Mouse (Mus musculus) testis, postnatal 14 days (tissue): Measurements from ENCODE around the gene Cox7b.
"Not testable (repeated sequence)": the region's sequence is repeated elsewhere in the genome, so short reads cannot be mapped to it uniquely, and the experiment has no call there.

Source experiments
- DNase-seq: peaks from one replicate; pipeline ENCODE4 v3.0.0; 2021; ENCODE audit warnings: low spot score

Gene Cox7b

DNA sequence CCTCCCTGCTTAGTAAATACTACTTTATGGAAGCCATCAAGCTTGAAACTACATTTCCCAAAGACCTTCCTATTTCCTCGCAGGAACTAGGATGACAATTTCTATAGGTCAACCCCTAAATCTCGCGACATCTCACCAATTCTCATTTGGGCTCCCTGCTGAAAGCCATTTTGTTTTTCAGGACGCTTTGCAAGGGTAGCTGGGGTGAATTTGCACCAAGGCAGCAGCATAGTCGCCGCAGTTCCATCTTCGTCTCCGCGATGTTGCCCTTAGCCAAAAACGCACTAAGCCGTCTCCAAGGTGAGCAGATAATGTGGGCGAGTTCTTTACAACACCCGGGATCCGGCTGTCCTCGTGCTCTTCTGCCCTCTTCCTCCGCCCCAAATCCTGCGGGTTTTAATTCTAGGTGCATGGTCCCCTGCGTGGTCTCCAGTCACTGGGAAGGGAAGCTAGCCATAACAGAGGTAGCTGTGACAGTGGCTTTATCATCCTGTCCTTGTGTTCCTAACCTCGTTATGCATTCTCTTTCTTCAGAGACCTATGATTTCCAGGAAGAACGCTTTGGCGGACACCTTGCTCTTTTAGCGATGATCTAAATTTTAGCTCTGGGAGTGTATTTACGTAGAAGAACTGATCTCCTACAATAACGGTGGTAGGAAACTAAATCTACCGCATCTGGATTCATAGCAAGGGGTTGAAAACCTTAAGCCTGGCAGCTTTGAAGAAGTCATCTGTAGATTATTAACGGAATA is at the start of gene Cox7b:
TSS of gene Cox7b (plus strand) at position 130 of the 752 bp plus-strand sequence.
- peak; percentile 81 for DNase-seq

DNA sequence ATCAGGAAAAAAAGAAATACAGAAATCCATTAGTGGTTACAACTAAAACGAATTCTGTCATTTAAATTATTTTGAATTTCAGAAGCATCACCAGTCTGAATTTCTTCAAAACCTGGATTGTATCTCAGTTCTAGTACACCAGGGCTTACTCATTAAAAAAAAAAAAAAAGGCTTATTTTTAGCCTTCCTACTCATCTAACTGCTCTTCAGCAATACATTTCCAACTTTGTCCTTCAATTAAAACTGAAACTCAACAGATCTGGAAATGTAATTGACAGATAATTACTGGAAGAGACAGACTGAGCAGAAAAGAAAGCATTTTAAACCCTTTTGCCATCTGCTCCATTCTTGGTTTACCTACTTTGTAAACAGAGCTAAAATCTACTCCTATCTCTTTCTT is 13.9 kb upstream of the Cox7b start:
- no peak for DNase-seq

DNA sequence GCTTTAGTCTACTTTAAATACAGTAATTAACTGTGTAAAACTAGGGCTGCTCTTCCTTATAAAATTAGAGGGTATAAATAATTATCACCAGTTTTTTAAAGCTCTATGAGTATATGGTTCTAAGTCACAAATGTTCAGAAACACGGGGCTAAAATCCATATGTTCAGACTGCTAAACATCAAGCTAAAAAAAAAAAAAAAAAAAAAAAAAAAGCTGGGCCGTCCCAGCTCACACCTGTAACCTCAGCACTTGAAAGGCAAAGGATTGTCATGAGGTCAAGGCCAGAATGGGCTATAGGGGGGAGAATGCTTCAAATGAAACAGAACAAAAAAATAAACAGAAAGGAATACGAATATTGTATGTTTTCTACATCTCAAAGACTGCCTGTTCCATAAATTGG is 4.7 kb upstream of the Cox7b start:
- no peak for DNase-seq

DNA sequence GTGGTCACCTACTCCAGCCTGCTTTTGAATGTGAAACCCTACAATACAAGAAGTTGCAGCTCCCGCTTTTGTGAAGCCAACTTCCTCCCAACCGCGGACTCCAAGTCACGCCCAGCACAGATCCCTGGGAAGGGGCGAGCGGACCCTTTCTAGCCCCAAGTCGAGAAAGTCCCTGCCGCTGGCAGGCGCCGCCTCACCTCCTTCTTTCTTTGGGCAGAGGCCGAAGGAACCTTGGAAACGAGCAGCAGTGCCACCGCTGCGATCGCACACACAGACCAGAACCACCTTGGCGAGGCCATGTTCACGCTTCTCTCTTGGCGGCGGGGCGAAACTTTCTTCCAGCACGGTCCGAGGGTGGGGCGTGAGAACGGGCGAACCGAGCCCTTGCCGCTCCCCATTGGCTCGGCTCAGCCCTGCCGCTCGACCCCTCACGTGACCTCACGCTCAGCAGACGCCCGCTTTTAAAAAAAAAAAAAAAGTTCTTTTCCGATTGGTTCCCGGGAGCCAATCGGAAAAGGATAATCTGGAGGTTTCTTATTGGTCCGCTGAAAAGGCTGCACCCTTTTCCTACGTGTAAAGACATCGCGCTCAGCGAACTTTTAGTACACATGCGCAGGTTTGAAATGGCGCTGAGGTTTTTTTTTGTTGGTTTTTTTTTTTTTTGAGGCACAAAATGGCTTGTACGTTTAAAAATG is 3.9 kb upstream of the Cox7b start, which contains the start of gene Magt1:
TSS of gene Magt1 (minus strand) at position 442 of the 695 bp plus-strand sequence.
- peak; percentile 88 for DNase-seq

DNA sequence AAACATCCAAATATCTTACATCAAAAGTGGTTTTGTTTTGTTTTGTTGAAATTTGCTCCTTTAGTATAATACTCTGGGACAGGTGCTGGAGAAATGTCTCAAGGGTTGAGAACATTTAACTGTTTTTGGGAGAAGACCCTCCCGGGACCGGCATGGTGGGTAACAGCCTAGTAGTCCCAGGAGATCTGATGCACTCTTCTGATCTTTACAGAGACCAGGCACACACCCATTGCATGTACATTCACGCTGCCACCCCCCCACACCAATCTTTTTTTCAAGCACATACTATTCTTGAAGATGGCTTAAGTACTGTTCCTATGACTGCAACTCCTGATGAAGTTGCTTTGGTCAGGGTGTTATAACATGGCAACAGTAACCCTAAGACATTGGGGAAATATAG is 2.9 kb upstream of the Cox7b start:
- no peak for DNase-seq

GRCm38 (mm10) chrX:106013217-106013616 is 2.3 kb upstream of the Cox7b start:
- peak; percentile 5 for DNase-seq

DNA sequence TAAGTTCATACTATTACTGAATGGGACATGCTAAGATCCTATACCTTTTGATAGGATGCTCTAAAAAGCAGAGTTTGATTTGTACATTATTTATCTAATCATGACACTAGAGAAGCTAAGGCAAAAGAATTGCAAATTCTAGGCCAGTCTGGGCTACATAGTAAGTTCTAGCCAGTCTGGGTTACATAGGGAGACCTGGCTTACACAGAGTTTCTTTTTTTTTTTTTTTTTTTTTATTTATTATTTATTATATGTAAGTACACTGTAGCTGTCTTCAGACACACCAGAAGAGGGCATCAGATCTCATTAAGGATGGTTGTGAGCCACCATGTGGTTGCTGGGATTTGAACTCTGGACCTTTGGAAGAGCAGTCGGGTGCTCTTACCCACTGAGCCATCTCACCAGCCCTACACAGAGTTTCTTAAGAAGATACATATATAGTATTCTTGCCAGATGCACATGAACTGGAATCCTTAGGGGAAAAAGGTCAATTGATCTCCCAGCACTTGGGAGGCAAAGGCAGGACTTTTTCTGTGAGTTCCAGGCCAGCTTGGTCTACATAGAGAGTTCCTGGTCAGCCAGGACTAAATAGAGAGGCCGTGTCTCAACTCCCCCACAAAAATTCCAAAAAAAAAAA is 641 bp upstream of the Cox7b start:
- not testable (repeated sequence) for DNase-seq

- no peak for DNase-seq
These were observed 1.6 kb downstream of the Cox7b start for GRCm38 (mm10) chrX:106017102-106017501.

DNA sequence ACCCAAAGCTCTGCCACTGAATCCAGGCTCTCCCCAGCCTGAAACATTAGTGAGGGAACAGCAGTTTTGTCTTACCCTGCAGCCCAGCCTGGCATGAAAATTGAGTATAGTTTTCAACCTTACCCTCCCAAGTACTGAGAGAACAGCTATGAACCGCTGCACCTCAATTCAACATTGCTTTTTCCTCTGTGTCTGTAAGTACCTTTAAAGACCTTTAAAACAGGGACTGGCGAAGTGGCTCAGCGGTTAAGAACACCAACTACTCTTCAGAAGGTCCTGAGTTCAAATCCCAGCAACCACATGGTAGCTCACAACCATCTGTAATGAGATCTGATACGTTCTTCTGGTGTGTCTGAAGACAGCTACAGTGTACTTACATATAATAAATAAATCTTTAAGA is 2.0 kb downstream of the Cox7b start:
- no peak for DNase-seq

DNA sequence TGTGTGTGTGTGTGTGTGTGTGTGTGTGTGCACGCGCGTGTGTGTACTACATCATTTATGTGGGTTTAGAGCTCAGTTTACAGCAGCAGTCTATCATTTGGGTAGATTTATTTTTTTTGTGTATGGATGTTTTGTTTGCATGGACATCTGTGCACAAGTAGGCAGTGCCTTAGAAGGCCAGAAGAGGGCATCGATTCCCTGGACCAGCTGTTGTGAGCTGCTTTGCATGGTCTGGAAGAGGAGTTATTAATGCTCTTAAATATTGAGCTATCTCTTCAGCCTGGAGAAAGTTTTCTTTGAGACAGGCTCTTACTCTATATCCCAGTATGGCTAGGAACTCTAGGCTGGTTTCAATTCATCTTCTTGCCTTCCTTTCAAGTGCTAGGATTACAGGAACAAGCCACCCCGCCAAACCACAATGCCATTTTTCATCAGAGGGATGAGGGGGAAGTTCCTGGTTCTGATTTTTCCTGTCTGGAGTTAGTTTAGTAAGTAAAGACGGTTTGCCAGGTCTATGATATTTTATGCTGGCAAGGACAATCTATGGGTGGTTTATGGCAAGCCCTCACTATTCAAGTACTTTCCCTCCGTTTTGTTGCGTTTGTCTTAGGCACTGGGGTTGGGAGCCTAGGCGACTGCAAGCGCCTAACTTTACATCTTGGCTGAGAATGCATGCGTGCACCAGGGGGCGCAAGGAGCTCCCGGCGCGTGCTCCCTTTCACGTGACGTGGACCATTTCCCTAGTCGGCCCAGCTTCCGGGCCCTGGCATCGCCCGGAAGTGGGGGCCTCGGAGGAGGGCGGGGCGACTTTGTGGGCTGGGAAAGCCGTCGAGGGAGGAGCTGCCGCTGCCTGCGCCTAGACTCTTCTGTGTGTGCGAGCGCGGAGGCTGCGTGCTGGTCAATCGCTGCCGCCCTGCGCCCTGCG is 11.2 kb downstream of the Cox7b start, which contains the start of gene Atp7a:
TSS of gene Atp7a (plus strand) at position 859 of the 925 bp plus-strand sequence.
- DNase-seq, result peak; percentile 90

DNA sequence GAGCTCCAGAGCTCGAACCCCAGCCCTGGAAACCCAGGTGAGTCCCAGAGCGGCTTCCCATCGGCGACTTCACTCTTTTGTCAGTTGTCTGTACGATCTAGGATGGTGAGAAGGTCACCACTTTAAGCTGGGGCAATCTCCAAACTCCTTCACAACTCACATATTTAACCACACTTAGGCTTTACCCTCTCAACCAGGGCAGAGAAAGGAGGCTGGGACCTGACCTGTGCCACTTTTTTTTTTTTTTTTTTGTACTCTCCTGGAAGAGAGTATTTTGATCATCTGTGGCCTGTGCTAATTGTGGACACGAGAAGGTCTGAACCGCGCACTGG is 11.8 kb downstream of the Cox7b start:
- DNase-seq, result no peak

DNA sequence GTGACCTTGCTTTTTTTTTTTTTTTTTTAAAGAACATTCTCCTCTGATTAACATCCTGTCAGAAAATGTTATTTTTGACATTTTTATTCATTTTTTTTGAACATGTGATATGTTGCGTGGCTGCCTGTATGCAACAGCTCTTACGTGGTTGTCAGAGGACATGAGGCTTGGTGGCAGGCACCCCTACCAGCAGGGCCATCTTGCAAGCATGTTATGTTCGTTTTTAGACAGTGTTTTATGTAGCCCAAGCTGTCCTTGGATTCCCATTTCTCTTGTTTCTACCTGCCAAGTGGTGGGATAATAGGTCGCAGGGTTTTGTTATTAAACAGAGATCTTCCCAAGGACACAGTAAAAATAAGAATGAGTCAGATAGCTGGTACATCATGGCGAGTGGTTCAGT is 14.7 kb downstream of the Cox7b start:
- no peak for DNase-seq

- no peak for DNase-seq
These were observed 15.6 kb downstream of the Cox7b start for GRCm38 (mm10) chrX:106031124-106031523.

GRCm38 (mm10) chrX:106035727-106036126 is 20.2 kb downstream of the Cox7b start:
- no peak for DNase-seq

DNA sequence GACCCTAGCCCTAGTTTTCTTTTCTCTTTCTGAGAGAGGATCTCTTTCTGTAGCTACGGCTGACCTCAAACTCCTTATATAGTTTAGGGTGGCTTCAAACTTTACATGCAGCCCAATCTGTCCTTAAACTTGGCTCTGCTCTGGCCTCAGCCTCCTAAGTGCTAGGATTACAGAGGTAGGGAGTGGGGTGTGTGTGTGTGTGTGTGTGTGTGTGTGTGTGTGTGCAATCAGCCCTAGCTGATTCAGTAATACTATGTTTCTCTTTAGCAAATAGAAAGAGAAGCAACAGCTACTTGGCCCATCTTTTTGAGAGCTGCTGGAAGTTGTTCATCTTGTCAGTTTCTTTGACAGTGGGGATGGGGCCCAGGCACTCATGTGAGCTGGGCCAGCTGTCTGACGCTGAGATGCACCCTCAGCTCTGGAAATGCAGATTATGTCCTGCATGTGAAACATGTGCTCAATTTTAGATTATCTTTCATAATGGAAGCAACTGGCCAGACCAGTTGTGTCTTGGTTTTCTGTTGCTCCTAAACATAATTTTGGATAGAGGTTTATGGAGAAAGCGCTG is 21.8 kb downstream of the Cox7b start:
- no peak for DNase-seq

- no peak for DNase-seq
These were observed 28.5 kb downstream of the Cox7b start for GRCm38 (mm10) chrX:106043863-106044617.

DNA sequence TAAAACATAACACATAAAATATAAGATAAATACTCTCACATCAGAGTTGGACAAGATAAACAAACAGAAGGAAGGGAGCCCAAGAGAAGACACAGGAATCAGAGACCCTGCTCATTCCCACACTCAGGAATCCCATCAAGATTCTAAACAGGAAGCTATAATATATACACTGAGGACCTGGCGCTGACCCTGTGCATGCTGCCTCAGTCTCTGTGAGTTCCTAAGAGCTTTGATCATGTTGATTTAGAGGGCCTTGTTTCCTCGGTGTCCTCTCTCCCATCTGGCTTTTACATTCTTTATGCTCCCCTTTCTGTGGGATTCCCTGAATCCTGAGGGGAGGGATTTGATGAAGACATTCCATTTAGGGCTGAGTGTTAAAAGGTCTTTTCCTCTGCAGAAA is 30.0 kb downstream of the Cox7b start:
- no peak for DNase-seq

DNA sequence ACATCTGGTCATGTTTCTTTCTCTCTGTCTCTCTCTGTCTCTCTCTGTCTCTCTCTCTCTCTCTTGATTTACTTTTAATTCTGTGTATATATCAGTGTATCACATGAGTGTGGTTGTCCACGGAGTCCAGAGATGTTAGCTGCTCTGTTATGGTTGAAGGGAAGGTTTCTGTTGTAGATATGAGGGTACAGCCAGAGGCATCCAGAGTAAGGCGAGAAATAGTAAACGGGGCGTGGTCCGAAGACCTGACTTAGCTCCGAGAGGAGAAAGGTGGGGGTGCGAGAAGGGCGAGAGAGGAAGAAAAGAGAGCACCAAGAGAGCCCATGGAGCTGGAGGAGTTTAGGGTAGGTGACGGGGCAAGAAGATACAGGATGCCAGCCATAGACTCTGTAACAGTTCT is 30.4 kb downstream of the Cox7b start:
- DNase-seq, result no peak

GRCm38 (mm10) chrX:106048191-106048590 is 32.7 kb downstream of the Cox7b start:
- DNase-seq, result no peak
